Mouse (Mus musculus) spleen, postnatal 0 days (tissue): ENCODE measurements around the gene Olfr397. TPM values are rescaled to one million over a fixed set of nuclear protein-coding genes. Genes with fewer than 3 reads are reported as not detected.

Source experiments
- polyA plus RNA-seq: library from polyadenylated mRNA; unstranded; fragments of >200 nt; fragmentation: Nextera tagmentation; extraction: Ambion mirVana; gene quantifications from 2 replicates; pipeline ENCODE4 v1.2.1, GENCODE M21; 2015

Olfr397 gene
- not detected in 2 replicates for polyA plus RNA-seq

GRCm38 (mm10) chr11:73960517-73960916 lies at the start of gene Olfr397:
Olfr397 (plus strand) TSS chr11:73960817.

GRCm38 (mm10) chr11:73936377-73936776 lies 24.2 kb upstream of the Olfr397 start, which contains the start of gene Olfr23:
Olfr23 (plus strand) TSS chr11:73936677.

GRCm38 (mm10) chr11:73990307-73990706 lies 29.7 kb downstream of the Olfr397 start, which contains the start of gene Olfr398:
Olfr398 (minus strand) TSS chr11:73990407.

Other genes starting within 250 kb of the Olfr397 start
- gene Olfr389, start 180.1 kb upstream of the Olfr397 start, polyA plus RNA-seq, result not detected in 2 replicates
- gene Olfr390, start 177.9 kb upstream of the Olfr397 start, polyA plus RNA-seq, result not detected in 2 replicates
- not detected in 2 replicates for gene Olfr391-ps, start 157.8 kb upstream of the Olfr397 start, polyA plus RNA-seq
- gene Olfr392, start 143.8 kb upstream of the Olfr397 start, polyA plus RNA-seq, result not detected in 2 replicates
- not detected in 2 replicates for gene Olfr393, start 109.4 kb upstream of the Olfr397 start, polyA plus RNA-seq
- not detected in 2 replicates for gene Olfr394, start 70.0 kb upstream of the Olfr397 start, polyA plus RNA-seq
- gene Olfr395, start 51.5 kb upstream of the Olfr397 start, polyA plus RNA-seq, result not detected in 2 replicates
- not detected in 2 replicates for gene Olfr23, start 24.1 kb upstream of the Olfr397 start, polyA plus RNA-seq
- gene Olfr398, start 29.6 kb downstream of the Olfr397 start, polyA plus RNA-seq, result not detected in 2 replicates
- not detected in 2 replicates for gene Olfr139, start 95.7 kb downstream of the Olfr397 start, polyA plus RNA-seq
- not detected in 2 replicates for gene Olfr399, start 95.8 kb downstream of the Olfr397 start, polyA plus RNA-seq
- gene Zfp616, start 109.1 kb downstream of the Olfr397 start, polyA plus RNA-seq, result not detected in 2 replicates
- gene Olfr401, start 152.9 kb downstream of the Olfr397 start, polyA plus RNA-seq, result not detected in 2 replicates
- gene Olfr402, start 192.7 kb downstream of the Olfr397 start, polyA plus RNA-seq, result not detected in 2 replicates
- not detected in 2 replicates for gene Olfr403, start 225.4 kb downstream of the Olfr397 start, polyA plus RNA-seq